Mouse (Mus musculus): ENCODE measurements at regions not wholly inside any gene's neighbourhood (a gene's known extent, or its start where the extent isn't known, plus 50 kb on each side); places are given as distances from the start of the nearest gene placed in this dataset.

GRCm38 (mm10) chr14:100634521-100634920, 350.0 kb upstream of the Klf12 start:
- TF ChIP-seq POLR2A (IDR thresholded peaks at IDR 0.05; ENCODE audit: insufficient read length, low read depth) (no peak), MAX (IDR thresholded peaks at IDR 0.05; ENCODE audit: low read depth) (no peak), CEBPB (IDR thresholded peaks at IDR 0.05; ENCODE audit: insufficient read depth, poor library complexity, severe bottlenecking) (no peak), TCF3 (IDR thresholded peaks at IDR 0.05; ENCODE audit: insufficient read length, low read depth) (no peak), MYOD1 (IDR thresholded peaks at IDR 0.05; ENCODE audit: control insufficient read depth in 1 of 3, insufficient read length in 2 of 3, low read depth in 2 of 3) (no peak), MYOG (IDR thresholded peaks at IDR 0.05; ENCODE audit: control insufficient read depth in 1 of 3, insufficient read depth in 1 of 3, insufficient read length in 2 of 3, low read depth in 2 of 3) (no peak)

Measured in myocyte (in vitro differentiated cells).